Mouse (Mus musculus): ENCODE measurements around the gene Map7.

The Map7 gene

DNA sequence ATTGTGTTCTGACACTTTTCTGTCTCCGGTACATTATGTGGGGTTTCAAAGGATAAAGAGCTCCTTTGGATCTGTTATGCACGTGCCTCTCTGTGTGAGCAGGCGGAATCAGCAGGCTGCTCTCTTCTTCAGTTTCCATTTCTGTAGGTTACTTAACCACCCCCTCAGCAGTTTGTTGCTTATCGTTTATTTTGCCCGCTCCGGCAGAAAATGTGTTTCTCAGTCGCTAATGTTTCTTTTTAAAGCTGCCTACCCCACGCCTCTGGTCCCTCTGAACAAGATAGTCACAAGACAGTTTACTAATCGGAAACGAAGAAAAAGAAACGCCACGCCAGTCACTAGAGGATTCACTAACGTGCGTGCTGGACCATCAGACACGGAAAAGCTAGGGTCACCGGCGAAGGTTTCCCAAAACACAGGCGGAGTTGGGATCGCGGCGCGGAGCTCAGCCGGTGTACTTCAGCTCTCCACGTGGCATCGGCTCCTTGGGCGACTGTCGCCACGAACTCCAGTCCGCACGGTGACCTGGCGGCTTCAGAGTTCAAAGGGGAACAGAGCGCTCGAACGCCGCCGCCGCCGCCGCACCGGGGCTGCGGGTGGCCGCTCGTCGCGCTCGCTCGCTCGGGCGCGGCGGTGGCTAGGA is at the start of gene Map7:
Map7 (plus strand) TSS at position 342 of the 643 bp plus-strand sequence.
- no peak for DNase-seq (ENCODE audit: low read depth, low spot score)

- no peak for DNase-seq (ENCODE audit: low read depth, low spot score)
These were observed 46.8 kb upstream of the Map7 start for GRCm38 (mm10) chr10:20101456-20101855.

GRCm38 (mm10) chr10:20104271-20104931 is 43.9 kb upstream of the Map7 start:
- DNase-seq (ENCODE audit: low read depth, low spot score) = no peak

- no peak for DNase-seq (ENCODE audit: low read depth, low spot score)
These were observed 42.7 kb upstream of the Map7 start for GRCm38 (mm10) chr10:20105575-20105974.

GRCm38 (mm10) chr10:20107031-20107430 is 41.2 kb upstream of the Map7 start:
- no peak for DNase-seq (ENCODE audit: low read depth, low spot score)

GRCm38 (mm10) chr10:20111508-20111907 is 36.8 kb upstream of the Map7 start:
- DNase-seq (ENCODE audit: low read depth, low spot score) = no peak

DNA sequence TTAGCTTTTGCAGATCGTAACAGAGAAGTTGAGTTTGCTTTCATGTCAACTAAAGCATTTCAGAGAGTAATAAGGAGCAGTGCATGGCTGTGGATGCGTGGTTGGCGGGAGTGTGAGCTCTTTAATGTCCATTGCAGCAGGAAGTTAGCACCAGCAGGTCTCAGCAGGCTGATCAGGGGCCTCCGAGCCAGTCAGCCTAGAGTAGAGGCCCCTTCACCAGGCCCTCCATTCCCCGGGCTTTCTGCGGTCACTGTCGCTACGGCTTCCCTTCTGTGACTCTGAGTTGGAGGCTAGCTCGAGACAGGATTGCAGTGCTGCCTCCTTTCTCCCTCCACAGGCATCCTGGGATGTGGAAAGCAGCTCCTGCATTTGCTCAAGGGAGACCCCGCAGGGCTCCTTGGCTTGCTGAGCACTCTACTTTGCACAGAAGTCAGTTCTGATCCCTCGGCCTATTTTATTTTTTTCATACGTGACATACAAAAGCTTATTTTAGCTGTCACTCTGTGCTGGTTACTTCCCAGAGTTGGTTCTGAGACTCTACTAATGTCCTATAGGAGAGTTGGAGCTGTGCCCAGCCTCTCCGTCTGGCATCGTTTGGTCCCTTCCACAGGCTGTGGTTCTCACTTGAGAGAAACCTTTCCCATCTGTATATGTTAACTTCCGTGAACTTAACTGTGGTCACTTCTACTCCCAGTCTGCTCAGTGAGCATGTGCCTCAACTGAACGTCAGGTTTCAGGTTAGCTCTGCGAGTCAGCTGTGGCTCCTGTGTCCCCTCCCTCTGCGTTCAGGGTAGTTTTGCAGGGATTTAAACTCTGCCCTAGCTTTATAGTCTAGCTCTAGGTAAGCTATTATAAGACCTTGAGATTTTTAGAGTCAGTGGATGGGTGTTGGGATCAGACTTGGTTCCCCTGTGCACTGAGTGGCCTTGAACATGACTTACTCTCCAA is 36.0 kb upstream of the Map7 start:
- no peak for DNase-seq (ENCODE audit: low read depth, low spot score)

DNA sequence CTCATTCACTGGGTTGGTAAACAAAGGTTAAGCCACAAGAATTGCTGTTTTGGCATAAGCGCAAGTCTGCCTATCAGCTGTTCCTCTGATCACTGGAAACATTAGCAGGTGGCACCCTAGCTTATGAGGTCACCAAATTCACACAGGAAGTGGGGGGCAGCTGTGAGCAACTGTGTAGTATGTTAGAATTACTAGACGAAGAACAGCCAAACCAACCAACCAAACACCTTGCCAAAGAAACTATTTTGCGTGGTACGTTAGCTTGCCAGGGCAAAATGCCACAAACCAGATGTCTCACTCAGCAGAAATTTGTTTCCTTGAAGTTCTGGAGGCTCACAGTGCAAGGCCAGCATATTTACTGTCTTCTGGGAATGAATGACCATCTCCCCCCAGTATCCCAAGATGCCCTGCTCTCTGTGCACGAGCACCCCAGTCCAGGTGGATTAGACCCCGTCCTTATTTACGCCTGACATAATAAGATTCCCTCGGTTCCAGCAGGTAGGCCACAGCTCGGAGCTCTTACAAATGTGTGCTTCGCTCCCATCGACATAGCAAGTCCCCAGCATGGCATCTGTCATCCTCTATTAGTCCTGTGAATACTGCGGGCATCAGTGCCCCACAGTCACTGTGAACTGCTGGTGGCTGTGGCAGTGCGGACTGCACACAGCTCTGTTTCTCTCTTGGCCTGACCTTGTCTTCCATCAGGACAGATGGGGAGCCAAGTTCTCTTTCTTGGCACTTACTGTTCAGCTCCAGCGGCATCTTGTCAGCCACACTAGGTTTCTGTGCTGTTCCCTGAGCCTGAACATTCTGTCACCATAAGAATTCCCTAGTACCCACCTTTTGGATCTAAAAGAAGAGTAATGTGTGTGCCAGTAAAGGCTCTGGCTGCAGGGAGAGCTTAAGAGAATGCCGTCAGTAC is 28.5 kb upstream of the Map7 start:
- DNase-seq (ENCODE audit: low read depth, low spot score) = no peak

- DNase-seq (ENCODE audit: low read depth, low spot score) = no peak
These were observed 26.3 kb upstream of the Map7 start for GRCm38 (mm10) chr10:20121981-20122380.

DNA sequence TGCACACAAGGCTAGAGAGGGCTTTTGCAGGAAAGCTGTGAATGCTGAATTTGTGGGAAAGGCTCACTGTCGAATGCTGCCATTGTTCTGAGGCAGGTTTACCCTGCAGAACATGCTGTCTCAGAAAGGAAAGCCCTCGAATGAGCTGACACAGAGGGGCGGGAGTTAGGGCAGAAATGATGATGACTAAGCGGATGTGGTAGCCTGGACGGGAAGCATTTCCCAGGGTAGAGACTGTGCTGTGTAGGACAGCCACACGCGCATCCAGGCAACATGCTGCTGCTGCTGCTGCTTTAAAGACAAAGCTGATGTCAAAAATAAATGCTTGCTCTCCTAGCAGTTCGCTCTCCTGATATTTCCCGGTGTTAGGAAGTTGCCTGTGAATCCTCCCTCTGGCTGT is 24.9 kb upstream of the Map7 start:
- DNase-seq (ENCODE audit: low read depth, low spot score) = no peak

GRCm38 (mm10) chr10:20124576-20124975 is 23.7 kb upstream of the Map7 start:
- DNase-seq (ENCODE audit: low read depth, low spot score) = no peak

GRCm38 (mm10) chr10:20125226-20125625 is 23.0 kb upstream of the Map7 start:
- DNase-seq (ENCODE audit: low read depth, low spot score) = peak; percentile 47

- DNase-seq (ENCODE audit: low read depth, low spot score) = no peak
These were observed 15.2 kb upstream of the Map7 start for GRCm38 (mm10) chr10:20132933-20133652.

GRCm38 (mm10) chr10:20135350-20136058 is 12.8 kb upstream of the Map7 start:
- DNase-seq (ENCODE audit: low read depth, low spot score) = no peak

DNA sequence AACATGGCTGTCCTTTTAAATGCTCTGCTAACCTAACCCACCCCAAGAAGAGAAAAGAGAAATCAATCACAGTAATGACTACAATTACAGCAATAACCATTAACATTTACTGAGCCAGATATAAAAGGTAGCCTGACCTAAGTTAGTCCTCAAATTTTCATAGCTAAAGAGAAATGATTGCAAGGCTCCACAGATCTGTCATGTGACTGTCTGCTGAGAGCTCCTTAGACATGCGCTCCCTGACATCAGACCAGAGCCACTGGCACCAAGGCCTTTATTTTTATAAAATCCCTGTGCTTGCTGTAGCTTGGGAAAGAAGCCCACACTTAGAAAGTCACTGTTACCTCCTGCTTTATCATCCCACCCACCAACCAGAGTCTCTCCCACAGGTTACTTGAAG is 11.8 kb upstream of the Map7 start:
- DNase-seq (ENCODE audit: low read depth, low spot score) = no peak

DNA sequence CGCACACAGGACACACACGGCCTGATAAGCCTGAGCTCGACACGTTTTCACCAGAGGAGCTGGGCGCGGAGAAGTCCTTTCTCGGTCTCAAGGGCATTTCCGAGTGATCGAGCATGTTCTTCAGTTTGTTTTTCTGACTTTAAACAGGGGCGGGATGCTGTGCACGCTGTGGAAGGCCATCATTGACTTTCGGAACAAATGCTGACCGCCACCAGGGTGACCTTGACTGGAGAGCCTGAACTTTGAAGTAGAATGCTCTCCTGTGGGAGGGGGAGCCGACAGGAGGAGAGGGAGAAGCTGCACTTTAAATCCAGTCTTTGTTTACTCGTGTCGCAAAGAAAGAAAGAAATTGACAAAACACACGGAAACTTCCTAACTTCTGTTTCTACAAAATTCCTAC is 6.9 kb upstream of the Map7 start:
- DNase-seq (ENCODE audit: low read depth, low spot score) = no peak

DNA sequence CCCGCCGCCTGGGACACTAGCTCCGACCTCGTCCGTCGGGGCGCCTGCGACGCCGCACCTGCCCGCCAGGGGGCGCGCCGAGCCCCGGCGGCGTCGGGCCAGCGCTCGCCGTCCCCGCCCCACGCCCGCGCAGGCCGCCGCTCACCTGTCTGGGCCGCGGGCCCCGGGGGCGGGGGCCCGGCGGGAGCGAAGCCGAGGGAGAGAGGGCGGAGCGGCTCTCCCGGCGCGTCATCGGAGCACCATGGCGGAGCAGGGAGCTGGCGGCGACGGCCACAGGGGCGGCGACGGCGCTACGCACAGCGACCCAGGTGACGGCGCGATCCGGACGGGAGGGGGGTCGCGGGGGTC is 476 bp downstream of the Map7 start:
- DNase-seq (ENCODE audit: low read depth, low spot score) = no peak

- DNase-seq (ENCODE audit: low read depth, low spot score) = no peak
These were observed 1.0 kb downstream of the Map7 start for GRCm38 (mm10) chr10:20149121-20149834.

GRCm38 (mm10) chr10:20149835-20150355 is 1.6 kb downstream of the Map7 start:
- DNase-seq (ENCODE audit: low read depth, low spot score) = no peak
